Mouse (Mus musculus) forebrain, embryonic 13.5 days (tissue): Measurements from ENCODE around the gene Ppip5k2. TPM values are rescaled to one million over a fixed set of nuclear protein-coding genes. Genes with fewer than 3 reads are reported as not detected.
"Not testable (repeated sequence)": the region's sequence is repeated elsewhere in the genome, so short reads cannot be mapped to it uniquely, and the experiment has no call there.

Source experiments
- ATAC-seq: fragments of 200-750 bp; cut with Nextera tagmentation; 2 replicates; pipeline ENCODE4 v1.8.0; 2017
- H3K27ac ChIP-seq: fragments of 300-500 bp; sonication (generic); 2 replicates; pipeline ENCODE4 v1.5.1; 2015; ENCODE audit warnings: inconsistent platforms, mild to moderate bottlenecking, moderate library complexity
- H3K27me3 ChIP-seq: fragments of 300-500 bp; sonication (generic); 2 replicates; pipeline ENCODE4 v1.6.1; 2015; ENCODE audit warnings: mild to moderate bottlenecking, inconsistent platforms
- H3K36me3 ChIP-seq: fragments of 300-500 bp; sonication (generic); 2 replicates; pipeline ENCODE4 v1.6.1; 2015; ENCODE audit warnings: mild to moderate bottlenecking, inconsistent platforms; ENCODE audit not compliant: poor library complexity, severe bottlenecking
- H3K4me1 ChIP-seq: fragments of 300-500 bp; sonication (generic); 2 replicates; pipeline ENCODE4 v1.6.1; 2015; ENCODE audit warnings: inconsistent platforms
- H3K4me2 ChIP-seq: fragments of 300-500 bp; sonication (generic); 2 replicates; pipeline ENCODE4 v1.6.1; 2015; ENCODE audit warnings: inconsistent platforms, mild to moderate bottlenecking, moderate library complexity
- H3K4me3 ChIP-seq: fragments of 300-500 bp; sonication (generic); 2 replicates; pipeline ENCODE4 v1.5.1; 2015; ENCODE audit warnings: mild to moderate bottlenecking, inconsistent platforms
- H3K9ac ChIP-seq: fragments of 300-500 bp; sonication (generic); 2 replicates; pipeline ENCODE4 v1.6.1; 2015; ENCODE audit warnings: mild to moderate bottlenecking, inconsistent platforms
- H3K9me3 ChIP-seq: fragments of 300-500 bp; sonication (generic); replicated peaks from 2 replicates; pipeline ENCODE4 v1.6.1; 2016; ENCODE audit warnings: inconsistent platforms
- WGBS: fragments of 180-500 bp; shearing (Covaris S2); methylation state at CpG from one replicate; pipeline ENCODE4 v1.1.7; 2015; 5-methylcytosine and 5-hydroxymethylcytosine counted together
- polyA plus RNA-seq: library from polyadenylated mRNA; unstranded; fragments of >200 nt; fragmentation: Nextera tagmentation; extraction: Ambion mirVana; gene quantifications from 2 replicates; pipeline ENCODE4 v1.2.1, GENCODE M21; 2015

The Ppip5k2 gene
- polyA plus RNA-seq, 1 experiment from 2014 or later: 44.8 TPM

GRCm38 (mm10) chr1:97773973-97774372 lies 3.8 kb upstream of the Ppip5k2 start:
- Histone ChIP-seq H3K27me3 (no peaks in the 10 kb centered on the region), H3K36me3 (0 out of 2 replicates have a peak, but pooled peaks cover 4% of the 10 kb centered on the region), H3K4me2 (no peak overlapping the region), H3K4me3 (no peak overlapping the region), H3K9me3 (no peaks in the 10 kb centered on the region), H3K27ac (no peak overlapping the region), H3K4me1 (peaks cover 4% of the 10 kb centered on the region), H3K9ac (no peak overlapping the region)
- no peak for ATAC-seq
- 92% methylated on average over 2 of the region's 2 CpGs for WGBS

- no peak for ATAC-seq
- no peak overlapping the region for H3K4me2 ChIP-seq
- no peak overlapping the region for H3K9ac ChIP-seq
- WGBS: 92% methylated on average over 6 of the region's 6 CpGs
- no peak overlapping the region for H3K27ac ChIP-seq
- H3K27me3 ChIP-seq: no peaks in the 10 kb centered on the region
- 0 out of 2 replicates have a peak, but pooled peaks cover 4% of the 10 kb centered on the region for H3K36me3 ChIP-seq
- H3K4me1 ChIP-seq: peaks cover 9% of the 10 kb centered on the region
- H3K9me3 ChIP-seq: no peaks in the 10 kb centered on the region
- H3K4me3 ChIP-seq: no peak overlapping the region
Measured at GRCm38 (mm10) chr1:97773362-97773761, 3.2 kb upstream of the Ppip5k2 start.

DNA sequence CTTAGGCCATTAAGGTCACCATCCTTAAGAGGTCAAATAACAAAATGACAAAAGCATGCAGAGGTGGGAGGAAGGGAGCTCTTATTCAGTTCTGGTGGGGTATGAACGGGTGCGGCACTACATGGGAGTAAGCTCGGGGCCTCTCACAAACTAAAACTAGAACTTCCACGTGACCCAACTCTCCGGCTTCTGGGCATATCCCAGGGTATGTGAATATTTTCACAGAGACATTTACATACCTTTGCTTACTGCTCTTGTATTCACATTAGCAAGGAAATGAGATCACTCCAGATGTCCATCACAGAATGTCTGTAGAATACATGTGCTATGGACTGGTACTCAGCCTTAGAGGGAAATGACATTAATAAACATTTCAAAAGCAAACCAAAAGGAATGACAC lies 1.5 kb upstream of the Ppip5k2 start:
- H3K9ac ChIP-seq: no peak overlapping the region
- H3K27ac ChIP-seq: no peak overlapping the region
- H3K4me3 ChIP-seq: no peak overlapping the region
- H3K4me1 ChIP-seq: peaks cover 23% of the 10 kb centered on the region
- H3K4me2 ChIP-seq: no peak overlapping the region
- 84% methylated on average over 5 of the region's 5 CpGs for WGBS
- 0 out of 2 replicates have a peak, but pooled peaks cover 4% of the 10 kb centered on the region for H3K36me3 ChIP-seq
- H3K27me3 ChIP-seq: no peaks in the 10 kb centered on the region
- no peaks in the 10 kb centered on the region for H3K9me3 ChIP-seq
- ATAC-seq: no peak

DNA sequence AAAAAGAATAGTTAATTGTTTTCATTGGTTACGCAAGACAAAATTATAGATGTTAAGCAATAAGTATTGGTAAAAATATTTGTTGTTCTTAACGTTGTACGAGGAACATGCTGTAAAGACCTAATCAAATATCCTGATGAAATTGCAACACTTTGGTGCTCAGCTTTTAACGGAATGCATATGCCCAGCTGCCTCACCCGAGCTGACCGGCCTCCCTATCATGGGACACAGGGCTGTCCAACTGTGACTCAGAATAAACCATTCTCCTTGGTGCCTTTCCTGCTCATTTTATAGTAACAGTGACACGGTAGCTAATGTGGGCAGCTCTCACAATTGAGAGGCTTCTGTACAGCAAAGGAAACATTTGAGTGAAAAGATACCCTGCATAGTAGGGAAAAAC lies 907 bp upstream of the Ppip5k2 start:
- no peak for ATAC-seq
- 66% methylated on average over 7 of the region's 7 CpGs for WGBS
- Histone ChIP-seq H3K27me3 (no peaks in the 10 kb centered on the region), H3K4me3 (no peak overlapping the region; the same call in 1 of the 2 replicates), H3K9me3 (no peaks in the 10 kb centered on the region), H3K27ac (no peak overlapping the region), H3K4me2 (peak overlapping the region; percentile 33), H3K9ac (no peak overlapping the region), H3K4me1 (peaks cover 23% of the 10 kb centered on the region), H3K36me3 (0 out of 2 replicates have a peak, but pooled peaks cover 4% of the 10 kb centered on the region)

- no peaks in the 10 kb centered on the region for H3K36me3 ChIP-seq
- peak overlapping the region; percentile 92 for H3K9ac ChIP-seq
- peak overlapping the region; percentile 82 for H3K4me2 ChIP-seq
- ATAC-seq: peak; percentile 13; the same call in 1 of the 2 replicates
- H3K27ac ChIP-seq: peak overlapping the region; percentile 84
- H3K27me3 ChIP-seq: no peaks in the 10 kb centered on the region
- WGBS: under 1% methylated on average over 40 of the region's 40 CpGs
- no peaks in the 10 kb centered on the region for H3K9me3 ChIP-seq
- H3K4me1 ChIP-seq: peaks cover 23% of the 10 kb centered on the region
- peak overlapping the region; percentile 96 for H3K4me3 ChIP-seq
Measured at GRCm38 (mm10) chr1:97769294-97769903, 812 bp downstream of the Ppip5k2 start.

DNA sequence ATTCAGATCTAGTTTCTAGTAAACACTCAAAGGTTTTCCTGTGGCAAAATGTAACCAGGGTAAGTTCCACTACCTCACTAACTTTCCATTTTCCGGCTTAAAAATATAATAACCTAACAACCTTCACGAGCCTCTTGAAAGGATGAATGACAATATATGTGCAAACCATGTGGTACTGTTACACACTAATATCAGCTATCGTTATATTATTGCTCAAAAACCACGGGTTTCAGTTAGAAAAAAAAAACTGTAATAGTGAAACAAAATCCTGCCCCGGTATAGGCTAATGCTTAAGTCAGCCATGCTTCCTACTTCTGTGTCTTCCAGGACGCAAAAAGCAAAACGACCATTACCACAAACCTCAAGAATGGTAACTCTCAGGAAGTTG lies 1.3 kb downstream of the Ppip5k2 start:
- no peaks in the 10 kb centered on the region for H3K9me3 ChIP-seq
- peaks cover 23% of the 10 kb centered on the region for H3K4me1 ChIP-seq
- WGBS: 16% methylated on average over 7 of the region's 7 CpGs
- no peak for ATAC-seq
- peak overlapping the region; percentile 96 for H3K4me3 ChIP-seq
- peak overlapping the region; percentile 82 for H3K4me2 ChIP-seq
- H3K27ac ChIP-seq: peak overlapping the region; percentile 84; the same call in 1 of the 2 replicates
- no peaks in the 10 kb centered on the region for H3K36me3 ChIP-seq
- peak overlapping the region; percentile 92 for H3K9ac ChIP-seq
- no peaks in the 10 kb centered on the region for H3K27me3 ChIP-seq

DNA sequence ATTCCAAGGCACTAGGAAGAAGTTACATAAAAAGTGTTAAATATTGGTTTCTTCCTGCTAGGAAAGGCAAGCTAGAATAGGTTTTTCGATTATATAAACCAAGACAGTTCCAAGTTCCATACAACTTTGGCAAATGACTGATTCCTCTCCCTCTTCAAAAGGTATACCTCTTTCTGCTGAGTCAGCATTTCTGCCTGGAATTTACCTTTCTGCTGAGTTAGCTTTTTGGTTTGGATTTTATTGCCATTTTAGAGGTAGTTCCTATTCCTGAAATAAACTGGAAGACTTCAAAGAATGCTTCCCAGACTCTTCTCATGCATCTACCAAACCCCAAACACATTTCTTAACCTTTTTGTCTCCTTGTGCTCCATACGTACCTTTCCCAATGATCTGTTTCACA lies 2.1 kb downstream of the Ppip5k2 start:
- ATAC-seq: no peak
- peaks cover 23% of the 10 kb centered on the region for H3K4me1 ChIP-seq
- no peak overlapping the region for H3K27ac ChIP-seq
- H3K4me2 ChIP-seq: peak overlapping the region; percentile 82
- peak overlapping the region; percentile 96 for H3K4me3 ChIP-seq
- H3K36me3 ChIP-seq: no peaks in the 10 kb centered on the region
- H3K9me3 ChIP-seq: no peaks in the 10 kb centered on the region
- WGBS: 84% methylated on average over 2 of the region's 2 CpGs
- H3K9ac ChIP-seq: peak overlapping the region; percentile 45; the same call in 1 of the 2 replicates
- no peaks in the 10 kb centered on the region for H3K27me3 ChIP-seq

- 77% methylated on average over 4 of the region's 4 CpGs for WGBS
- not testable (repeated sequence) for ATAC-seq, H3K36me3 ChIP-seq, H3K9me3 ChIP-seq, H3K4me3 ChIP-seq, H3K27me3 ChIP-seq, H3K9ac ChIP-seq, H3K4me2 ChIP-seq, H3K27ac ChIP-seq
- peaks cover 24% of the 10 kb centered on the region for H3K4me1 ChIP-seq
Measured at GRCm38 (mm10) chr1:97765712-97766111, 4.5 kb downstream of the Ppip5k2 start.

DNA sequence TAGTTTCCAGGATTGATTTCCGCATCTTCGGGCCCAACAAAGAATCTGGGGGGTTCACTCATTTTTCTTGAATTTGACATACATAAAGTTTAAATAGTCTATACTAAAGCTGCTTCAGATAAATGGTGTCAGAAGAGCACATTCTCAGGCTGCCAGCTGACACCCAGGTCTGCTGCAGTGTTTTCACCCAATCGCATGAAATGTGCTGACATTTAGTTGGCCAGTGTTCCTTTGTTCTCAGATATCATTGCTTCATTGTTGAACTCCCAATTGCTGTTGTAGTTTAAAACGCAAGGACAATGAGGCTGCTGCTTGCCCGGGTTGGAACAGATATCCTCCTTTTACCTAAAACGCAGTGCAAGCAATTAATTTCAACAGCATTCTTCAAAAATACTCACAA lies 8.7 kb downstream of the Ppip5k2 start:
- Histone ChIP-seq H3K27me3 (no peaks in the 10 kb centered on the region), H3K4me2 (no peak overlapping the region), H3K9me3 (no peaks in the 10 kb centered on the region), H3K4me3 (no peak overlapping the region), H3K36me3 (0 out of 2 replicates have a peak, but pooled peaks cover 3% of the 10 kb centered on the region), H3K27ac (no peak overlapping the region), H3K4me1 (0 out of 2 replicates have a peak, but pooled peaks cover 5% of the 10 kb centered on the region), H3K9ac (no peak overlapping the region)
- WGBS: 82% methylated on average over 6 of the region's 6 CpGs
- no peak for ATAC-seq

- ATAC-seq: no peak
- H3K27ac ChIP-seq: no peak overlapping the region
- H3K9me3 ChIP-seq: no peaks in the 10 kb centered on the region
- 93% methylated on average over 7 of the region's 7 CpGs for WGBS
- peaks cover 5% of the 10 kb centered on the region for H3K36me3 ChIP-seq
- H3K9ac ChIP-seq: no peak overlapping the region
- 0 out of 2 replicates have a peak, but pooled peaks cover 5% of the 10 kb centered on the region for H3K4me1 ChIP-seq
- H3K4me2 ChIP-seq: no peak overlapping the region
- H3K4me3 ChIP-seq: no peak overlapping the region
- H3K27me3 ChIP-seq: no peaks in the 10 kb centered on the region
Measured at GRCm38 (mm10) chr1:97760598-97760997, 9.6 kb downstream of the Ppip5k2 start.

DNA sequence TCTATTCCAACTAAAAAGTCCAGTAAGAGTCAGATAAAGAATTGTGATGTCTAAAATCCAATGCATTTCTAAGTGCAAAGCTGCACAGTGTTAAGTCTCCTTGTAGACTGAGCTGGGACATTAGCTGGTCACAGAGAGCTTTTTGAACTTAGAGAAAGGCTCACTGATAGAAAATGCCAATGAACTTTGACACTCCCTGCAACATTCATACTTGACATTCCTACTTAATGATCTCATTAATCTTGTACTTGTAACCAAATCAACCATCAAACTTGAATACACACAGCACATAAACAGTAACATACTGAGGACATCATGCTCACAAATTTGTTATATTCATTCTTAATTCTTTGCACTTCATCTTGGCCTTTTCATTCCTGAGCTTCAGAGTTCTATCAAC lies 10.4 kb downstream of the Ppip5k2 start:
- ATAC-seq: no peak
- Histone ChIP-seq H3K4me1 (0 out of 2 replicates have a peak, but pooled peaks cover 5% of the 10 kb centered on the region), H3K36me3 (peaks cover 10% of the 10 kb centered on the region), H3K9me3 (no peaks in the 10 kb centered on the region), H3K27me3 (no peaks in the 10 kb centered on the region), H3K9ac (no peak overlapping the region), H3K4me2 (no peak overlapping the region), H3K4me3 (no peak overlapping the region), H3K27ac (no peak overlapping the region)

DNA sequence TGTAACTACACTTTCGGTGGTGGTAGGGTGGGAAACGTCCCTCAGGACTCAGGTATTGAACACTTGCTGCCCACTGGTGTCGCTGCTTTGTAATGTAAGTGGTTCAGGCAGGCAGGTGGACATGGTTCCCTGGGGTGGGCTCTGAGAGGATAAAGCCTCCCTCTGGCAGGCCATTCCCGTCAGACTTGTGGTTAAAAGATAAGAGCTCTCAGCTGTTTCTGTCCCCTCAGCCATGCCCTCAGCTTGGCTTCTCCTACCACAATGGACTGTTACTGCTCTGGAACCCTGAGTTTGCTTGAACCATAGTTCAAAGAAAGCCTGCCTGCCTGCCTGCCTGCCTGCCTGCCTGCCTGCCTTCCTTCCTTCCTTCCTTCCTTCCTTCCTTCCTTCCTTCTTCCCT lies 15.8 kb downstream of the Ppip5k2 start:
- H3K4me2 ChIP-seq: no peak overlapping the region
- H3K36me3 ChIP-seq: peaks cover 34% of the 10 kb centered on the region
- H3K4me1 ChIP-seq: no peaks in the 10 kb centered on the region
- H3K9ac ChIP-seq: no peak overlapping the region
- H3K4me3 ChIP-seq: no peak overlapping the region
- WGBS: 77% methylated on average over 4 of the region's 4 CpGs
- no peaks in the 10 kb centered on the region for H3K27me3 ChIP-seq
- no peaks in the 10 kb centered on the region for H3K9me3 ChIP-seq
- no peak for ATAC-seq
- no peak overlapping the region for H3K27ac ChIP-seq

DNA sequence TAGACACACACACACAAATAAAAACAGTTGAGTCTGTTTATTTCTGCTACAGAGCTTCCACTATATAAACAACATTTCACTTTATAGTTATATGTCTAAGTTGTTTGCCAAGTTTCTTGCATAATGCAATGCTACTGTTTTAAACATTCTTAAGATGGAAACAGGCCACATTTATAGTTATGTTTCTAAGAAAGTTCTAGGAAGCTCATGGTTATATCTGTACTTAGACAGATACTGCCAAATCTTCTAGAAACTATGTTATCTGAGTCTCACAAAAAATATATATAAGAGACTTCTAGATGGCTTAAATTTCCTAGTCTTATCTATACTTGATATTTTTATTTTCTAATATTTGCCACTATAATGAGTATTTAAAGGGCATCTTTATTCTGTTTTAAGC lies 17.0 kb downstream of the Ppip5k2 start:
- Histone ChIP-seq H3K36me3 (peaks cover 41% of the 10 kb centered on the region), H3K9ac (no peak overlapping the region), H3K4me1 (no peaks in the 10 kb centered on the region), H3K9me3 (no peaks in the 10 kb centered on the region), H3K27me3 (no peaks in the 10 kb centered on the region), H3K27ac (no peak overlapping the region), H3K4me3 (no peak overlapping the region), H3K4me2 (no peak overlapping the region)
- ATAC-seq: no peak
